Mouse (Mus musculus) intestine, embryonic 14.5 days (tissue): ENCODE data around the gene Rnaseh2a. TPM values are rescaled to one million over a fixed set of nuclear protein-coding genes. Genes with fewer than 3 reads are reported as not detected.

Experiments used
- ATAC-seq: fragments of 200-750 bp; cut with Nextera tagmentation; replicated peaks from 2 replicates; pipeline ENCODE4 v1.8.0; 2017; ENCODE audit warnings: low read depth, moderate number of reproducible peaks, moderate TSS enrichment, moderate library complexity; ENCODE audit not compliant: low FRiP score, low TSS enrichment
- DNase-seq: peaks from one replicate; pipeline ENCODE4 v3.0.0-alpha.2; 2018; ENCODE audit warnings: low spot score
- H3K27ac ChIP-seq: fragments of 300-500 bp; sonication (generic); 2 replicates; pipeline ENCODE4 v1.5.1; 2014; ENCODE audit warnings: low read depth, mild to moderate bottlenecking, control low read depth
- H3K27me3 ChIP-seq: fragments of 300-500 bp; sonication (generic); replicated peaks from 2 replicates; pipeline ENCODE4 v1.6.1; 2014; ENCODE audit warnings: low read length, control low read depth; ENCODE audit not compliant: control insufficient read depth, insufficient read depth
- H3K36me3 ChIP-seq: fragments of 300-500 bp; sonication (generic); 2 replicates; pipeline ENCODE4 v1.6.1; 2014; ENCODE audit warnings: low read length, control low read depth; ENCODE audit not compliant: control insufficient read depth, insufficient read depth
- H3K4me1 ChIP-seq: fragments of 300-500 bp; sonication (generic); replicated peaks from 2 replicates; pipeline ENCODE4 v1.6.1; 2014; ENCODE audit warnings: low read length, control low read depth, mixed read lengths; ENCODE audit not compliant: control insufficient read depth, insufficient read depth
- H3K4me2 ChIP-seq: fragments of 300-500 bp; sonication (generic); 2 replicates; pipeline ENCODE4 v1.6.1; 2014; ENCODE audit warnings: low read length
- H3K4me3 ChIP-seq: fragments of 300-500 bp; sonication (generic); 2 replicates; pipeline ENCODE4 v1.5.1; 2014; ENCODE audit warnings: low read depth, low read length, control low read depth, mixed read lengths
- H3K9ac ChIP-seq: fragments of 300-500 bp; sonication (generic); 2 replicates; pipeline ENCODE4 v1.6.1; 2014; ENCODE audit warnings: mild to moderate bottlenecking, low read length
- H3K9me3 ChIP-seq: fragments of 300-500 bp; sonication (generic); 2 replicates; pipeline ENCODE4 v1.6.1; 2016; ENCODE audit warnings: low read length, control low read depth; ENCODE audit not compliant: control insufficient read depth
- WGBS: fragments of 180-500 bp; shearing (Covaris S2); extraction: QIAGEN DNeasy Blood & Tissue Kit; methylation state at CpG from one replicate; pipeline ENCODE4 v1.1.7; 2014; 5-methylcytosine and 5-hydroxymethylcytosine counted together
- polyA plus RNA-seq: library from polyadenylated mRNA; unstranded; fragments of >200 nt; fragmentation: Nextera tagmentation; extraction: Ambion mirVana; gene quantifications from 2 replicates; pipeline ENCODE4 v1.2.1, GENCODE M21; 2014

Gene Rnaseh2a
- polyA plus RNA-seq, 1 experiment from 2014 or later, result 132 TPM

- DNase-seq (no peak), ATAC-seq (no peak)
- Histone ChIP-seq H3K4me3 (no peak overlapping the region; the same call in 1 of the 2 replicates), H3K9me3 (no peaks in the 10 kb centered on the region), H3K27ac (no peak overlapping the region), H3K27me3 (peaks cover 75% of the 10 kb centered on the region), H3K9ac (no peak overlapping the region), H3K4me1 (peaks cover 10% of the 10 kb centered on the region), H3K36me3 (no peaks in the 10 kb centered on the region), H3K4me2 (no peak overlapping the region; the same call in 1 of the 2 replicates)
- WGBS, result under 1% methylated on average over 15 of the region's 15 CpGs
Observed at GRCm38 (mm10) chr8:84934860-84935259, 34.7 kb downstream of the Rnaseh2a start.

- Histone ChIP-seq H3K36me3 (no peaks in the 10 kb centered on the region), H3K4me2 (no peak overlapping the region), H3K4me3 (no peak overlapping the region), H3K27me3 (peaks cover 80% of the 10 kb centered on the region), H3K4me1 (peaks cover 10% of the 10 kb centered on the region), H3K9me3 (no peaks in the 10 kb centered on the region), H3K27ac (no peak overlapping the region), H3K9ac (no peak overlapping the region)
- WGBS, result 83% methylated on average over 16 of the region's 16 CpGs
- ATAC-seq (no peak), DNase-seq (no peak)
Observed at GRCm38 (mm10) chr8:84933767-84934559, 35.6 kb downstream of the Rnaseh2a start.

GRCm38 (mm10) chr8:84930582-84930981 lies 39.0 kb downstream of the Rnaseh2a start:
- H3K27ac ChIP-seq, result no peak overlapping the region
- peaks cover 3% of the 10 kb centered on the region; the same call in 1 of the 2 replicates for H3K4me1 ChIP-seq
- H3K27me3 ChIP-seq, result peaks cover 53% of the 10 kb centered on the region
- no peak overlapping the region for H3K4me3 ChIP-seq
- no peak for ATAC-seq
- no peak overlapping the region for H3K4me2 ChIP-seq
- H3K9me3 ChIP-seq, result no peaks in the 10 kb centered on the region
- no peaks in the 10 kb centered on the region for H3K36me3 ChIP-seq
- 83% methylated on average over 13 of the region's 13 CpGs for WGBS
- H3K9ac ChIP-seq, result no peak overlapping the region
- DNase-seq, result no peak

- no peak overlapping the region for H3K9ac ChIP-seq
Observed at GRCm38 (mm10) chr8:84928456-84929306, 40.9 kb downstream of the Rnaseh2a start.

GRCm38 (mm10) chr8:84927513-84927912 lies 42.1 kb downstream of the Rnaseh2a start:
- Histone ChIP-seq H3K27ac (no peak overlapping the region), H3K4me1 (no peaks in the 10 kb centered on the region; the same call in 1 of the 2 replicates), H3K4me2 (no peak overlapping the region), H3K36me3 (no peaks in the 10 kb centered on the region), H3K9me3 (no peaks in the 10 kb centered on the region), H3K4me3 (no peak overlapping the region), H3K27me3 (peaks cover 39% of the 10 kb centered on the region), H3K9ac (no peak overlapping the region)
- no peak for ATAC-seq
- WGBS, result 83% methylated on average over 1 of the region's 1 CpGs
- DNase-seq, result no peak

More at GRCm38 (mm10) chr8:84928456-84929306, 40.9 kb downstream of the Rnaseh2a start:
- Histone ChIP-seq H3K4me3 (peak overlapping the region; percentile 23), H3K9me3 (no peaks in the 10 kb centered on the region), H3K4me2 (peak overlapping the region; percentile 59), H3K27ac (no peak overlapping the region), H3K36me3 (no peaks in the 10 kb centered on the region), H3K4me1 (no peaks in the 10 kb centered on the region; the same call in 1 of the 2 replicates), H3K27me3 (peaks cover 37% of the 10 kb centered on the region)
- WGBS, result 3% methylated on average over 48 of the region's 52 CpGs
- DNase-seq (peak; percentile 85), ATAC-seq (peak; percentile 76)

- Histone ChIP-seq H3K36me3 (no peaks in the 10 kb centered on the region), H3K4me1 (no peaks in the 10 kb centered on the region; the same call in 1 of the 2 replicates), H3K4me2 (no peak overlapping the region), H3K27ac (no peak overlapping the region), H3K9ac (no peak overlapping the region), H3K27me3 (peaks cover 24% of the 10 kb centered on the region), H3K4me3 (no peak overlapping the region), H3K9me3 (no peaks in the 10 kb centered on the region)
- DNase-seq (no peak), ATAC-seq (no peak)
- WGBS, result 67% methylated on average over 7 of the region's 7 CpGs
Observed at GRCm38 (mm10) chr8:84925557-84925956, 44.0 kb downstream of the Rnaseh2a start.

GRCm38 (mm10) chr8:84921596-84921995 lies 48.0 kb downstream of the Rnaseh2a start:
- H3K9me3 ChIP-seq, result no peaks in the 10 kb centered on the region
- no peak overlapping the region for H3K4me2 ChIP-seq
- H3K27ac ChIP-seq, result no peak overlapping the region
- H3K36me3 ChIP-seq, result no peaks in the 10 kb centered on the region
- H3K4me1 ChIP-seq, result no peaks in the 10 kb centered on the region
- H3K4me3 ChIP-seq, result no peak overlapping the region
- H3K27me3 ChIP-seq, result peaks cover 16% of the 10 kb centered on the region; the same call in 1 of the 2 replicates
- ATAC-seq, result no peak
- no peak for DNase-seq
- WGBS, result 67% methylated on average over 2 of the region's 2 CpGs
- no peak overlapping the region for H3K9ac ChIP-seq

- ATAC-seq (no peak), DNase-seq (no peak)
- Histone ChIP-seq H3K4me2 (no peak overlapping the region), H3K4me1 (no peaks in the 10 kb centered on the region), H3K4me3 (no peak overlapping the region), H3K27ac (no peak overlapping the region), H3K36me3 (no peaks in the 10 kb centered on the region), H3K9ac (no peak overlapping the region), H3K9me3 (no peaks in the 10 kb centered on the region), H3K27me3 (peaks cover 25% of the 10 kb centered on the region)
- 90% methylated on average over 15 of the region's 15 CpGs for WGBS
Observed at GRCm38 (mm10) chr8:84918646-84919045, 50.9 kb downstream of the Rnaseh2a start.
